Mouse (Mus musculus): ENCODE data around the gene Mapk13.
"Not testable (repeated sequence)": the region's sequence is repeated elsewhere in the genome, so short reads cannot be mapped to it uniquely, and the experiment has no call there.

The Mapk13 gene

DNA sequence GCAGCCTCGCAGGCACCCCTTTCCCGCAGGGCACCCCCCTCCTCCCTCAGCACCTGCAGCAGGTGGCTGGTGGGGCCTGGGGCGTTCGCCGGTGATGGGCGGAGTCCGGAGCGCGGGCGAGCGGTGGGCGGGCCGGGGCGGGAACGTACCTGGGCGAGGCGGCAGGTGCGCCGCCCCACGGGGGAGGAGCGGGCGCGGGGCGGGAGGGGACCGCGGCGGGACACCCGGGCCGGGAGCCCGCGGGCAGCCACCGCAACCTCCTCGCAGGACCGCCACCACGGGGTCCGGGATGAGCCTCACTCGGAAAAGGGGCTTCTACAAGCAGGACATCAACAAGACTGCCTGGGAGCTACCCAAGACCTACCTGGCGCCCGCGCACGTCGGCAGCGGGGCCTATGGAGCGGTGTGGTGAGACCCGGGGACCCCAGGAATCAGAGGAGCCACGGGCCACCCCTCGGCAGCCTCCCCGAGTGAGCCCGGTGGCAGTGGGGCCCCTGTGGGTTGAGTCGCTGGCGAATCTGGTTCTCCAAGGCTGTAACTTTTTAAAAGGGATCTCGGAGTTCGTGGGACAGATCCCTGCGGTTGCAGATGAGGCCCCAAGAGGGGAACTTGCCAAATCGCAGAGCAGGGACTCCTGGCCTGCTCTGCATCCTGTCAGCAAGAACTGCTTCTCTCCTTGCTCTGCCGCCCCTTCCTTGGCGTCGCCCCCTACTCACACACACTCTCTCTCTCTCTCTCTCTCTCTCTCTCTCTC is at the start of gene Mapk13:
TSS of gene Mapk13 (plus strand) at position 177 of the 754 bp plus-strand sequence.
- DNase-seq (ENCODE audit: low spot score in 2 of 2), result no peak

DNA sequence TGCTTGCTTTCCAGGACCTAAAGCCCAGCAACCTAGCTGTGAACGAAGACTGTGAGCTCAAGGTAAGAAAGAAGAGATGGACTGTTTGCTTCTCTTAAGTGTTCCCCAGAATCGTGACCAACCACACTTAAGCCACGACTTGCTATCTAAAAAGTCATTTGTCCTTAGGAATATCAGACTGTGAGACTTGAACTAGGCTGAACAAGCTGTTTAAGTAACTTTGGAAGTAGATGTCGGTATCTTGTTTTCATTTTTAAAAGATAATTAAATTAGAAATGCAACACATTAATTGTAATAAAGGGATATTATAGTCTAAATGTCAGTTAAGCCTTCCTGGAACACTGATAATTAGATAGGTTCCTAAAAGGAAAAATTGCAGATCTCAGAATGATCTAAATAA is 43.3 kb upstream of the Mapk13 start, which contains the start of gene AC170998.1:
TSS of gene AC170998.1 (plus strand) at position 301 of the 400 bp plus-strand sequence.
- no peak for DNase-seq (ENCODE audit: low spot score in 2 of 2)

DNA sequence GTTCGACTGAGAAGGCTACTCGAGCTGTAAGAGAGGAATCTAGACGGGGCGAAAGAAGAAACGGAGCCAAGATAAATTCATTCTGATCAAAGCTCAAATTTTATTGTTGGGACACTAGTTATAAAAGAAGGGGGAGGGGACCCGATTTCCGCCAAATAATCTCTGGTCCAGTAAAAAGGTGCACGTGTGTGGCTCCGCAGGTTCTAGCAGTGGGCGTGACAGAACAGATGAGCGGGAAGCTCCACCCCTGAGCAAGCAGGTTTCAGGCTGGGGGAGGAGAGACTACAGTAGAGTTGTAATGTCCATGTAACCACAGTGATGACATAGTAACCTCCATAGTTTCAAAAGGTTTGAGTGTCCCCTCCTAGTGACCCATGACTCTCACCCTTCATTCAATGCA is 41.6 kb upstream of the Mapk13 start:
- not testable (repeated sequence) for DNase-seq (ENCODE audit: low spot score in 2 of 2)

DNA sequence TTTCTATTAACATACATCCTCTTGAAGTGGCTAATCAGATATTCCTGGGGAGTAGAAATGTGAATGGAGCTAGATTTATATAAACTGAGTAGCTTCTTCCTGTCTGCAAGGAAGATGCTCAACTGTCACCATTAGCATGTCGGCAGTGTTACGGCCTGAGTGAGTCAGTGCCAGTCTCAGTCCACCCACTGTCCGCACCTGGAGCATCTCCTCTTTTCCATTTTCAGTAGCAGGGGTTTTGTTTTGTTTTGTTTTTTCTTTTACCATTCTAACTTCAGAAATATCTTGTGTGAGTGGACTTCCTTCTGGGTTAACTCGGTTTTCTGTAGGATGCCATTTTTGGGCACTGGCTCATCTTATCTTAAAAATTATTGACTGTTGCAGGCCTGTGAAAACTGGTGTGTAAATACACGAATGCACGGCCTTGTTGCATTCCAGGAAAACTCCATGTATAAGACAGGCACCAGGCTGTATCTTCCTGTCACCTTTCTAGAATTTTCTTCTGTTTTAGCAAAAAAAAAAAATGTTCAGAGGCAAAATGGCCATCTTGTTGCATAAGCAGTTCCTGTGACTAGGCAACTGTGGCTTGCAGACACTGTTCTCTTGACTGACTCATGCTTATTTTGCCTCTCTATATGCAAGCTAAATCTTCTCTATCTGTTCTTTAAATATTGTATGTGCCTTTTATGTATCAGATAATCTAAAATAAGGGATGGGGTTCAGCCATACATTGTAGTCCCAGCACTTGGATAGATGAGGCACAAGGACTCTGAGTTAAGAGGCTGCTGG is 33.6 kb upstream of the Mapk13 start:
- no peak for DNase-seq (ENCODE audit: low spot score in 2 of 2)

DNA sequence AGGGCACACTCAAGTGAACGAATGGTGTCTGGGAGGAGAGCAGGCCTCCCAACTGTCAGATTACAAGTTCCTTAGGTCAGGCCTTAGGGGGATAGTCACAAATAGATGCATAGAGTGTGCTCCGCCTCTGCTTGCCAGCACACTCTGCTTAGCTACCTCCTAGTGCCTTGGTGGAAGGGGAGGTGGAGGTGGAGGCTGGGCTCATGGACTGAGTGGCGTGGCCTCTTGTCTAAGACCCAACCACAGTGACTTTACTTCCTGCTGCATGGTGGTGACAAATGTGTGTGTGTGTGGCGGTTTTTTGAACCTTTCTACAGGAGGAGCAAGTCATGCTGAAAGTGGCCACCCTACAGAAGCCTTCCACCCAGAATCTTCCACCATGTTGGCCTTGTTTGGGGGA is 32.6 kb upstream of the Mapk13 start:
- DNase-seq (ENCODE audit: low spot score in 2 of 2), result no peak

DNA sequence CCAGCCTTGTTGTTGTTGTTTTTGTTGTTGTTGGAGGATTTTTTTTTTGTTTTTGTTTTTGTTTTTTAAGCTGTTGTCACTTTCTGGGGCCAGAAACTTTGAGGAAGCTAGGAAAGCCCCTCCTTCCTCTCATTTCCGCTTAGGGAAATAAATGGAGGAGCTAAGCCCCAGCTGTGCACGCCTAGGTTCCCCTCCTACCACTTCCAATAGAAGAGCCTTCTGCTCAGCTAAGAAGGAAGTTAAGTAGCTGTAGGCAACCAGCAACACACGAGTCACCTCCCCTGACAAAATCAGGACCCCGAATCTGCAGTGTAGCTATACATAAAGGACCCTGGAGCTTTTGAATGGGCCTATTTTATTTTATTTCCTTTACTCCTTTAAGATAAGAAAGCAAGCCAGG is 31.1 kb upstream of the Mapk13 start:
- no peak for DNase-seq (ENCODE audit: low spot score in 2 of 2)

DNA sequence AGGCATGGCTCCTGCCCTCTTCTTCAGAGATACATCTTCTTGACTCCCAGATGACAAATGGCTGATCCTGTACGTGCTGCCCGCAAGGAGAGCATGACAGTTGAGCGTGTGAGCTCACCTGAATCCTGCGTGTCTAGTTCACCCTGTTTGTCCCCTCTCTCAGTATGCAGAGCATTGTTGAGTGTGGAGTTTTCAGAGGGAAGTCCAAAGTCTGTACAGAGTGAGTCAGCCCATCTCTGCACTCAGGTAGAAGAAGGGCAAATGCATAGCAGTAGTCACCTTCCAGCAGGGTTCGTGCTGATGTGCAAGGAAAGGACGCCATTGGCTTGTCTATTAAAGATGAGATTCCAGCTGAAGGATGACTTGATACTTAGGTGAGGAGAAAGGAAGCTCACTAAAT is 29.9 kb upstream of the Mapk13 start:
- no peak for DNase-seq (ENCODE audit: low spot score in 2 of 2)

DNA sequence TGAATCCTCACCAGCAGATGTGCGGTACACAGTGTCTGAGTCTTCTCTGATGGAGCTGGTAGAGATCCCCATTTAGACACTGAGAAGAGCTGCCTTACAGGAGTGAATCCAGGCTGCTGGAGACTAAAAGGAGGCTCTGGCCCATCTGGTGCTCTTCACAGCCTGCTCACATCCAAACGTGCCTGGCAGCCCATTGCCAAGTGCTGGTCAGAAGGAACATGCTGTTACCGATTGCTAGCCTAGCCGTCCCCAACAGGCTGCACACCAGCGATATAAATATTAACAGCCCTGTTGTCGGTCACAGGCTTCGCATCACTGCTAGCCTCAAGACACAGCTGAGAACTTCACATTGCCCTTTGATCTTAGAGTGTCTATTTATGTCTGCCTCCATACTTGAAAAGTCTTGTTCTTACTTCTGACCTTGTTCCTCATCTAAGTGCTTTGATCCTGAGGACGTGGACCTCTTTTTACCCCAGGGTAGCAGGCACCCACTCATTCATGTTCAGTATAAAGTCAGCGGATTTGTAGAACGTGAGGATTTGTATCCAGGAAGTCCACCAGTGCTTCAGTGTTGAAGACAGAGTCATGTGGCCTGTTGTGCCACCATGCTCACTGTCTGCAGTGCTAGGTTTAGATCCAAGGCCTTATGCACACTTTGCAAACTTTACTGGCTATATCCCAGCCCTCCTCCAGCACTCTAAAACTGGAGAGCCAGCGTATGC is 25.8 kb upstream of the Mapk13 start:
- no peak for DNase-seq (ENCODE audit: low spot score in 2 of 2)

DNA sequence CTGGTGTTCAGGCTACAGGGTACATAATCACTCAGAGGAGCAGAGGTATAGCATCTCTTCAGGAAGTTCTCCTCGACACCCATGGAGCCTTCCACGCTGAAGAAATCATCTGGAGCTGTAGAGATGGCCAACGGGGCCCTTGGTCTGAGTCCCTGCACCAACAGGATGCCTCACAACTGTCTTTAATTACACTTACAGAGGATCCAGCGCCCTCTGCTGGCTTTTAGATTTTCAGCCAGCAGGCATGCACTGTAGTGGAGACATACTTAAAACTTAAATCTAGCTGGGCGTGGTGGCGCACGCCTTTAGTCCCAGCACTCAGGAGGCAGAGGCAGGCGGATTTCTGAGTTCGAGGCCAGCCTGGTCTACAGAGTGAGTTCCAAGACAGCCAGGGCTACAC is 25.2 kb upstream of the Mapk13 start:
- DNase-seq (ENCODE audit: low spot score in 2 of 2), result no peak

DNA sequence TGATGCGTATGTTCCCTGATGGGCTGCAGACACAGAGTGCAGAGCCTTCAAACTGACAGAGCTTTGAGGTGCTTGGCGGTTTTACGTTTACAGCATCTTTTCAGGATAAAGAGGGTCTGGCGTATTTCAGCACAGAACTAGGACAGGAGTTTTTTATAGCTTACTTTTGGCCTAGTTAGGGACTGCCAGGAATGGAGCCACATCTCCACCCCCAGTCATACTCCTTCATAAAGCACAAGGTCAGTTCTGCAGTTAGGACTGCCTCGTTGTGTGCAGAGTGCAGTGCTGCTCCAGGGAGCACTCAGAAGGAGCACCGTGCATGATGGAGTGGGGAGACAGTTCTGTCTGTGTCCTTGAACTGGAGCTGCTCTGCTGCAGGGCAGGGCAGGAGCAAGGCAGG is 23.3 kb upstream of the Mapk13 start:
- no peak for DNase-seq (ENCODE audit: low spot score in 2 of 2)

DNA sequence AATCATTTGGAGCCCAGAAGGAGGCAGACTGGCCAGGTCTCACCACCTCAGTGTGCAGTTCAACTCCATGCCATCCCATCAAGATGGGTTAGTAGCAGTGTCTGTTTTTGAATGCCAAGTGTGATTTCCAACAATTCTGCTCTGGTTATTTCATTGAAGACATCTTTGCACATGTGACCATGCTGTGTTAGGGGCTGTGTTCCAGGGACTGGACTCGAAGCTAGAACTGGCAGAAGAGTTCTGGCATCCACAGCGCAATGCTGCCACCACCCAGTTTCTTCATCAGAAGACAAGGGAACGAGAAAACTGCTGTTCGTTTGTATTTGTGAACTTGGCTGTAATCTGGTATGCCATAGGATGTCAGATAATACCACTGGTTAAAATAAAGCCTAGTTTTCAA is 21.1 kb upstream of the Mapk13 start:
- DNase-seq (ENCODE audit: low spot score in 2 of 2), result no peak

DNA sequence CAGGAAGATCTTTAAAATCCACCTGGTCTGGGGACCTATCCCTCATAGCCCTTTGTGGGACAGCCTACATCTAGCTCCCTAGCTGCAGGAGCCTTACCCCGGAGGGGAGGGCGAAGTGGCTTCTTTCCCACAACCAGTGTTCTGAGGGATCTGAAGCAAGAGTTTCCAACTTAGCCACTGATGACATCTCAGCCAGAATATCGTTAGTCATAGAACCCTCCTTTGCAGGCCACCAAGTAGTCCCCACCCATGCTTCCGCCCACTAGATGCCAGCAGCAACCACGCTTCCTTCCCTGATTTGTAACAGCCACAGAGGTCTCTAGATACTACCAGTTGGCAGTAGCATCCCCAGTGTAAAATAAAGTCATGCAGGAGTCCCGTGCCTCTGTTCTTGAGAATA is 18.5 kb upstream of the Mapk13 start:
- no peak for DNase-seq (ENCODE audit: low spot score in 2 of 2)

DNA sequence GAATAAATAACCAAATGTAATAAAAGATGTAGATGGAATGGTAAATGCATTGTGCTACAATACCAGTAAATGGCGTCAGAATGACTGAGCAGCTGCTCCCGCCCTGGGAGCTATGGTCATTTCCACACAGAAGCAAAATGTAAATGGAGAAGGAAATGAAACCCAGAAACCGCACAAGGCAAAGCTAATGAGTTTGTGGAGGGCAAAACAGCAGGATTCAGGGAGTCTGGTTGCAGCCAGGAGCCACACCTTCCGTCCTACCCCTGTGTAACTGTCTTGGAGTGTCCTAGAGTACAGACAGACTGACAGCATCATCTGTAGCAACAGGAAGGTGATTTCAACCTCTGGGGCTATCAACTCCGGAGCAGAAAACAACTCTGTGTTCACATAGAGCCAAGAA is 12.7 kb upstream of the Mapk13 start:
- no peak for DNase-seq (ENCODE audit: low spot score in 2 of 2)

DNA sequence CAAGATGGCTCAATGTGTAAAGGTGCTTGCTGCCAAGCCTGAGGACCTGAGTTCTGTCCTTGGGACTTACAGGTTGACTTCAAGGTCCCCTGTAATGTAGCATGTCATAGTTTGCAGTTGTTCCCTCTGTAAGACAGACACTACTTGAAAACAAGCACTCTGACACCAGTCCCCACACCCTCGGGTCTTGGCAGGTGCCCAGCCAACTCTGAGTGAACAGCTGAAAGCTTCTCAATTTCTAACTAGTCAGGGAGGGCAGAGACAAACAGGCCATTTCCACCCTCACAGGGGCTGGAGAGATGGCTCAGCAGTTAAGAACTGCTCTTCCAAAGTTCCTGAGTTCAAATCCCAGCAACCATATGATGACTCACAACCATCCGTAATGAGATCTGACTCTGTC is 11.6 kb upstream of the Mapk13 start:
- no peak for DNase-seq (ENCODE audit: low spot score in 2 of 2)

DNA sequence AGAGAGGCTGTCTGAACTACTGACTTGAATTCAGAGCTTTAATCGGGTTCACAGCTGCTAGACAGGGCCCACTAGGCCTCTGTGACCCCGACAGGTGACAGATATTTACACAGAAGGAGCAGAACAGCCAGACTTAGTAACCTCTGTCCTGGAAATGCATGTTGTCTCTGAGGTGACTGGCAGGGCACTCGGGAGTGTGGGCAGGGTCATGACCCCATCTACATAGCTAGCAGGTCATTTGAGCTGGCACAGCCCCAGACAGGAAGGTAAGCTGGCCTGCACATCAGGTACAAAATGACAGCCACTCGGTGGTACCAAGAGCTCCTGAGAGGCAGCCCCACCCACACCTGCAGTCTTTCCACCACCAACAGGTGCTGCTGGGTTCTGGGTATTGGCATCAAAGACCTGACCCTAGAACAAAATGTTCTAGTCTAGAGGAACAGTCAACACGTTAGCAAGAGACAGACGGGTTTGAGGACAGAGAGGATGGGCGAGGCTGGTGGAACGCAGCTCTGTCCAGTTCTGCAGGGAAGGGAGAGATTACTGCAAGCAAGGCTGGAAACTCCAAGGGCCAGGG is 8.3 kb upstream of the Mapk13 start:
- DNase-seq (ENCODE audit: low spot score in 2 of 2), result no peak

DNA sequence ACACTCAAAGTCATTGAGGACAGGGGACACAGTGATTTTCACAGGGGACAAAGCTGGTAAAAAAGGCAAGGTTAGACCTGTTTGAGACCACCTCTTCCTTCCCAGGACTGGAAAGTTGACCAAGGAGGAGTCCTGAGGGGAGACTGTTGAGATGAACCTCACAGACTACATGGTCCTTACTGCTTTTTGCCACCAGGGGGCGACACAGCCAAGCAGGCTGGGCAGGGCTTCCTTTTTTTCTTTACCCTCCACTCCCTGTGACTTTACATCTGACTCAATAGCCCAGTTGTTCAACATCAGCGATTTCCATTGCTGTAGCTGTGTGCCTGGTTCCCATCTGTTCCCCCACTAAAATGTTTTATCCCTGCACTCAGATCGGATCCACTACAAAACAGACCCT is 7.2 kb upstream of the Mapk13 start:
- DNase-seq (ENCODE audit: low spot score in 2 of 2), result peak; percentile 57 to 77

DNA sequence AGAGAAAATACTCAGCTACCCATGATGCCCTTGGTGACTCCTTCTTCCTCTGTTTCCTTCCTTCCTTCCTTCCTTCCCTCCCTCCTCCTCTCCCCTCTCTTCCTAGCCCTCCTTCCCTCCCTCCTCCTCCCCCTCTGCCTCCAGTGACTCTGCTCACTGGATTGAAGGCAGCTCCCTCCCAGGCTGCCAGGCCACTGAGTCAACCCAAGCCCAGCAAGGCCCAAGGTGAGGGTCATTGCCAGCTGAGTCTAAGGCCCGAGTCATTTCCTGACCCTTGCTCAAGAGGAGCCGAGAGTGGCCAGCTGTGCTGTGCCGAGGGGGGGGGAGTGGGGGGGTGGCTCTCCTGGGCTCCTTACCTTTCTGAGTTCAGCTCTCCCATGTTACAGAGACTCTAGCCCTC is 2.9 kb upstream of the Mapk13 start:
- no peak for DNase-seq (ENCODE audit: low spot score in 2 of 2)

DNA sequence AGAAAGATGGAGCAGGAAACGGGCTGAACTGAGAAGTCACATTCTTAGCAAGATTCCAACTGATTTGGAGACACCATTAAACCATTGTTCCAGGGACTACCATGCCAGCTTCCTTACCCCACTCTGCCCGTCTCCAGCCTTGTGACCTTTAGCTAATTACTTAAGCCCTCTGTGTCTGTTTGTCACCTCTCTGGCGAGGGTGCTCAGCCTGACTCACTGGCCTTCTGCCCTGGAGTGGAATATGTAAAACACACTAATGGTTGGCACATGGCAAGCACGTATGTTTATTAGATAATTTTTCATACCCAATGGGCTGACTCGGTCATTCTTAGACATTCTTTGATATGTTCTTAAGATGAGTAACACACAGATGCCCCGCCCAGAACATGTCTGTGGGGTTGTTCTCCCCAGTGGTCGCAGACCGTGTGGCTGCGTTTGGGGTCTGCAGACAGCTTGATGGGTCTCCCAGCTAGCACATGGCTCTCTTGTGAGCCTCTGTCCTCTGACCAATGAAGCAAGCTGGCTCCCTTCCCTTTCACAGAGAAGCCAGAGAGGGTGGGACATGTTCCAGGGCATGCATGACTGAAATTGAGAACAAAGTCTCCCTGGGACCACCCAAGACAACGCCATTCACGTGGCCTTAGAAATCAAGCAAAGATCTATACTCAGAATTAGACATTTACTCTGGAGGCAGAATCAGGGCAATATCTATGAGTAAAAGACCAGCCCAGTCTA is 2.1 kb upstream of the Mapk13 start:
- DNase-seq (ENCODE audit: low spot score in 2 of 2), result no peak

DNA sequence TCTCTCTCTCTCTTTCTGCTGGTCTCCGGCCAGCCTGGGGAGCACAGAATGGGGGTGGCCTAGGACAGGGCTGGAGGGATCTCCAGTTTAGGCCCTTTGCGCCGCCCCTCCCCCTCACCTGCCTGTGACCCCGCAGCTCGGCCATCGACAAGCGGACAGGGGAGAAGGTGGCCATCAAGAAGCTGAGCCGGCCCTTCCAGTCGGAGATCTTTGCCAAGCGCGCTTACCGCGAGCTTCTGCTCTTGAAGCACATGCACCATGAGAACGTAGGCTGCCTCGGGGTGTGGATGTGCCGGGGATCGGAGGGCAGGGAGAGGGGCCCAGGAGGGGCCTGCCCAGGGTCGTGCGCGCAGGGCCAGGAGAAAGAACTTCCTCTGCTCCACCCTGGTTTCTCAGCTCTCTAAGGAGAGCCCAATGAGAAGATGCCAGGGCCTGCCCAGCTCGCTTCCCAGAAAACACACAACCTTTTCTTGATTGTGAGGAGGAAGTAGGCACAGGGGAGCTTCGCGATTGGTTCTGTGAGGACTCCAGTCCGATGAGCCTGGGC is 851 bp downstream of the Mapk13 start:
- DNase-seq (ENCODE audit: low spot score in 2 of 2), result no peak

DNA sequence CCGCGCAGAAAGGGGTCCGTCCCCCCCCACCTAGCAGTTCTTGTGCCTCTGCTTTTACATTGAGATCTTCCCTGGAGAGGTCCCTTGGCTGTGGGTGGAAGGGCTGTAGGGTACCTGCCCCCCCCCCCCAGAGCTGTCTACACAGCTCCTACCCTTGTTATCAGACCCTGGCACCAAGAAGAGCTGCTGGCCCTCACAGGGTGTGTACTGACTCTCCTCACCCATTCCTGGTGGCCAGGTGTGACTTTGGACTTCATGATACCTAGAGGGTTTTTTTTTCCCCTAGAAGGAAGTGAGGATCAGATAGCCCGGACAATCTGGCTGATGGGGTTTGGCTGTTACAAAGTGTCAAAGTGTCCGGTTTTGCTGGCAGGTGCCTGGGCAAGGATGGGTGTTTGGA is 2.2 kb downstream of the Mapk13 start:
- no peak for DNase-seq (ENCODE audit: low spot score in 2 of 2)

DNA sequence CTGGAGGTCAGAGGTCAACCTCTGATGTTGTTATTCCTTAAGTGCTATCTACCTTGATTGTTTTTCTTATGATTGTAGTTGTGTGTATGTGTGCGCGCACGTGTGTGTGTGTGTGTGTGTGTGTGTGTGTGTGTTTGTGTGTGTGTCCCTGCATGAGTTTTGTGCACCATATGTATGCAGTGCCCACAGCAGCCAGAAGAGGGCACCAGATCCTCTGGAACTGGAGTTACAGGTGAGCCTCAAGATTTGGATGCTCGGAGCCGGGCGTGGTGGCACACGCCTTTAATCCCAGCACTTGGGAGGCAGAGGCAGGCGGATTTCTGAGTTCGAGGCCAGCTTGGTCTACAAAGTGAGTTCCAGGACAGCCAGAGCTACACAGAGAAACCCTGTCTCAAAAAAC is 5.2 kb downstream of the Mapk13 start:
- DNase-seq (ENCODE audit: low spot score in 2 of 2), result not testable (repeated sequence)

All from spleen, postnatal 14 days (tissue).